Mouse (Mus musculus): ENCODE results near the gene Tmprss7. TPM values are rescaled to one million over a fixed set of nuclear protein-coding genes. Genes with fewer than 3 reads are reported as not detected.
A peak's percentile ranks its signal among the peaks of the same experiment; 100 is the strongest.

Tmprss7 gene
- total RNA-seq, 2 experiments from 2014 or later = 0.30 to 0.82 TPM

GRCm38 (mm10) chr16:45685295-45685694 is 8.2 kb downstream of the Tmprss7 start:
- no peak for DNase-seq

- DNase-seq = peak; percentile 88
Observed at GRCm38 (mm10) chr16:45684815-45685214, 8.6 kb downstream of the Tmprss7 start.

GRCm38 (mm10) chr16:45676462-45676861 is 17.0 kb downstream of the Tmprss7 start:
- DNase-seq = peak; percentile 39

- DNase-seq = peak; percentile 58
Observed at GRCm38 (mm10) chr16:45670005-45670404, 23.5 kb downstream of the Tmprss7 start.

GRCm38 (mm10) chr16:45668178-45668577 is 25.3 kb downstream of the Tmprss7 start:
- DNase-seq = no peak

- DNase-seq = no peak
Observed at GRCm38 (mm10) chr16:45666136-45666535, 27.3 kb downstream of the Tmprss7 start.

GRCm38 (mm10) chr16:45662381-45662780 is 31.1 kb downstream of the Tmprss7 start:
- DNase-seq = no peak

GRCm38 (mm10) chr16:45659596-45659995 is 33.9 kb downstream of the Tmprss7 start:
- no peak for DNase-seq

GRCm38 (mm10) chr16:45658248-45658647 is 35.2 kb downstream of the Tmprss7 start:
- no peak for DNase-seq

GRCm38 (mm10) chr16:45657574-45658159 is 35.8 kb downstream of the Tmprss7 start:
- DNase-seq = no peak

GRCm38 (mm10) chr16:45654465-45654864 is 39.0 kb downstream of the Tmprss7 start:
- no peak for DNase-seq

- no peak for DNase-seq
Observed at GRCm38 (mm10) chr16:45653934-45654332, 39.5 kb downstream of the Tmprss7 start, which contains the start of gene BC016579. Gene BC016579 (minus strand): TSS chr16:45654068.

GRCm38 (mm10) chr16:45653009-45653933 is 40.2 kb downstream of the Tmprss7 start:
- DNase-seq = no peak

GRCm38 (mm10) chr16:45651497-45651896 is 42.0 kb downstream of the Tmprss7 start:
- no peak for DNase-seq

- DNase-seq = peak; percentile 76
Observed at GRCm38 (mm10) chr16:45644380-45644779, 49.1 kb downstream of the Tmprss7 start.

GRCm38 (mm10) chr16:45643944-45644343 is 49.5 kb downstream of the Tmprss7 start:
- DNase-seq = no peak

GRCm38 (mm10) chr16:45641301-45641700 is 52.2 kb downstream of the Tmprss7 start:
- DNase-seq = no peak

- no peak for DNase-seq
Observed at GRCm38 (mm10) chr16:45640070-45640762, 53.2 kb downstream of the Tmprss7 start.

GRCm38 (mm10) chr16:45635826-45636225 is 57.6 kb downstream of the Tmprss7 start:
- DNase-seq = no peak

GRCm38 (mm10) chr16:45632420-45632819 is 61.0 kb downstream of the Tmprss7 start:
- DNase-seq = no peak

- DNase-seq = peak; percentile 80
Observed at GRCm38 (mm10) chr16:45630347-45630960, 63.0 kb downstream of the Tmprss7 start.

GRCm38 (mm10) chr16:45629497-45630105 is 63.9 kb downstream of the Tmprss7 start:
- no peak for DNase-seq

Data from adrenal gland, postnatal 10 days (tissue).